Mouse (Mus musculus) cerebellum, adult 2 months (tissue): Measurements from ENCODE around the gene Zfp976. TPM values are rescaled to one million over a fixed set of nuclear protein-coding genes. Genes with fewer than 3 reads are reported as not detected.

Experiments used
- DNase-seq, 2 experiments: peaks; one replicate each; pipeline ENCODE4 v3.0.0; 2021
- H3K27ac ChIP-seq: fragments of 200-500 bp; 2 replicates; pipeline ENCODE4 v1.5.1; 2012; ENCODE audit warnings: low read length, control low read depth, inconsistent platforms; ENCODE audit not compliant: insufficient read depth
- H3K27me3 ChIP-seq: fragments of 200-500 bp; 2 replicates; pipeline ENCODE4 v1.6.1; 2012; ENCODE audit warnings: inconsistent platforms, mild to moderate bottlenecking, low read length, moderate library complexity; ENCODE audit not compliant: control insufficient read depth, insufficient read depth
- H3K4me1 ChIP-seq: fragments of 200-500 bp; 2 replicates; pipeline ENCODE4 v1.6.1; 2011; ENCODE audit warnings: low read length; ENCODE audit not compliant: control insufficient read depth, insufficient read depth
- H3K4me3 ChIP-seq: fragments of 200-500 bp; replicated peaks from 2 replicates; pipeline ENCODE3; 2011; ENCODE audit warnings: mild to moderate bottlenecking, low read depth, low read length, control low read depth; ENCODE audit not compliant: insufficient read depth
- CTCF ChIP-seq: fragments of 200-500 bp; IDR thresholded peaks from 2 replicates; pipeline ENCODE4 v1.5.1; 2011; ENCODE audit warnings: low read depth, mild to moderate bottlenecking, control low read depth, low read length, moderate library complexity, borderline replicate concordance; ENCODE audit not compliant: insufficient read depth
- POLR2A ChIP-seq: fragments of 200-500 bp; IDR thresholded peaks from 2 replicates; pipeline ENCODE4 v1.6.1; 2011; ENCODE audit warnings: low read length, control low read depth, borderline replicate concordance; ENCODE audit not compliant: insufficient read depth
- WGBS: fragments of 180-500 bp; shearing (Covaris S2); methylation state at CpG from one replicate; pipeline ENCODE4 v1.1.7; 2018; 5-methylcytosine and 5-hydroxymethylcytosine counted together
- polyA plus RNA-seq: library from polyadenylated mRNA; depleted of rRNA; stranded (reverse); fragments of >200 nt; gene quantifications from 2 replicates; pipeline ENCODE4 v1.2.3, GENCODE M21; 2012; rRNA removed

Zfp976 gene
- polyA plus RNA-seq, 1 experiment: 1.2 TPM

DNA sequence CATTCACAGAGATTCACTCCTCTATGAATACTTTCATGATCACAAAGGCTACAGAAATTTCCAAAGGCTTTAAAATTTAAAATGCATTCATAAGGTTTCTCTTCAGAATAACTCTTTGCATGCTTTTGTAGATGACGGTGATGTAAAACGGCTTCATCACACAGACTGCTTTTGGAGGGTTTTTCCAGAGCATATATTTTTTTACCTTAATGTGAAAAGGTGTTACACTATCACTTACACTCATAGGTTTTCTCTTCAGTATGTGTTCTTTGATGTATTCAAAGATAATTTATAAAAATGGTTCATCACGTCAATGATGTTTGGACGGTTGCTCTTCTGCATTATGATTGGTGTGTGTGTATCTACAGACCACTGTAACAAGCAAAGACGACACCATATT lies 63.9 kb downstream of the Zfp976 start, which contains the start of gene Gm21028:
Gene Gm21028, minus strand, starts transcription at position 101 of the 400 bp plus-strand sequence.
- DNase-seq: no peak
- TF ChIP-seq CTCF (no peak), POLR2A (no peak)
- WGBS: 92% methylated on average over 5 of the region's 5 CpGs
- Histone ChIP-seq H3K27ac (no peak within 1 kb of the TSS), H3K4me3 (no peak within 1 kb of the TSS), H3K27me3 (no peaks in the 10 kb centered on the region), H3K4me1 (no peaks in the 10 kb centered on the region)

Other genes with a start within 250 kb of the Zfp976 start
- gene 4933421I07Rik, start 194.5 kb downstream of the Zfp976 start, polyA plus RNA-seq: not detected in 2 replicates
- 4.6 and 5.2 TPM in 2 replicates for gene Zfp141, start 136.8 kb downstream of the Zfp976 start, polyA plus RNA-seq
- not detected in 2 replicates for gene Gm21028, start 64.0 kb downstream of the Zfp976 start, polyA plus RNA-seq
- gene Zfp977, start 50.0 kb downstream of the Zfp976 start, polyA plus RNA-seq: 0.49 and 0.57 TPM in 2 replicates
- gene Zfp975, start 50.2 kb upstream of the Zfp976 start, polyA plus RNA-seq: 3.7 and 3.9 TPM in 2 replicates
- gene Gm17067, start 84.4 kb upstream of the Zfp976 start, polyA plus RNA-seq: not detected in 2 replicates
- not detected in 2 replicates for gene Vmn2r62, start 150.9 kb upstream of the Zfp976 start, polyA plus RNA-seq
- gene Gm2381, start 224.6 kb upstream of the Zfp976 start, polyA plus RNA-seq: not detected in 2 replicates